Mouse (Mus musculus): ENCODE measurements around the gene Ccr6. TPM values are rescaled to one million over a fixed set of nuclear protein-coding genes. Genes with fewer than 3 reads are reported as not detected.

The Ccr6 gene
- polyA plus RNA-seq, 1 experiment = not detected

- Histone ChIP-seq H3K4me3 (ENCODE audit: insufficient read depth, low read length) (no peak overlapping the region), H3K27ac (ENCODE audit: insufficient read depth, low read length) (no peak overlapping the region), H3K4me1 (ENCODE audit: control insufficient read depth, insufficient read depth, low read length) (no peaks in the 10 kb centered on the region)
- TF ChIP-seq POLR2A (IDR thresholded peaks at IDR 0.05; ENCODE audit: low read depth, low read length) = no peak
- TF ChIP-seq CTCF (IDR thresholded peaks at IDR 0.05; ENCODE audit: borderline replicate concordance, insufficient read depth, low read length) = no peak
These were observed 6.2 kb upstream of the Ccr6 start for GRCm38 (mm10) chr17:8229607-8230006.

- H3K4me1 ChIP-seq (ENCODE audit: control insufficient read depth, insufficient read depth, low read length) = no peaks in the 10 kb centered on the region
- TF ChIP-seq CTCF (IDR thresholded peaks at IDR 0.05; ENCODE audit: borderline replicate concordance, insufficient read depth, low read length) = no peak
- TF ChIP-seq POLR2A (IDR thresholded peaks at IDR 0.05; ENCODE audit: low read depth, low read length) = no peak
- no peak overlapping the region for H3K4me3 ChIP-seq (ENCODE audit: insufficient read depth, low read length)
- H3K27ac ChIP-seq (ENCODE audit: insufficient read depth, low read length) = no peak overlapping the region
These were observed 3.8 kb upstream of the Ccr6 start for GRCm38 (mm10) chr17:8232089-8232488.

- TF ChIP-seq CTCF (IDR thresholded peaks at IDR 0.05; ENCODE audit: borderline replicate concordance, insufficient read depth, low read length) (no peak), POLR2A (IDR thresholded peaks at IDR 0.05; ENCODE audit: low read depth, low read length) (no peak)
- Histone ChIP-seq H3K27ac (ENCODE audit: insufficient read depth, low read length) (no peak overlapping the region), H3K4me3 (ENCODE audit: insufficient read depth, low read length) (no peak overlapping the region), H3K4me1 (ENCODE audit: control insufficient read depth, insufficient read depth, low read length) (no peaks in the 10 kb centered on the region)
These were observed 2.1 kb upstream of the Ccr6 start for GRCm38 (mm10) chr17:8233618-8234214.

GRCm38 (mm10) chr17:8234537-8234936 lies 1.3 kb upstream of the Ccr6 start:
- no peak for TF ChIP-seq CTCF (IDR thresholded peaks at IDR 0.05; ENCODE audit: borderline replicate concordance, insufficient read depth, low read length)
- TF ChIP-seq POLR2A (IDR thresholded peaks at IDR 0.05; ENCODE audit: low read depth, low read length) = no peak
- H3K4me1 ChIP-seq (ENCODE audit: control insufficient read depth, insufficient read depth, low read length) = no peaks in the 10 kb centered on the region
- H3K4me3 ChIP-seq (ENCODE audit: insufficient read depth, low read length) = no peak overlapping the region
- H3K27ac ChIP-seq (ENCODE audit: insufficient read depth, low read length) = no peak overlapping the region

DNA sequence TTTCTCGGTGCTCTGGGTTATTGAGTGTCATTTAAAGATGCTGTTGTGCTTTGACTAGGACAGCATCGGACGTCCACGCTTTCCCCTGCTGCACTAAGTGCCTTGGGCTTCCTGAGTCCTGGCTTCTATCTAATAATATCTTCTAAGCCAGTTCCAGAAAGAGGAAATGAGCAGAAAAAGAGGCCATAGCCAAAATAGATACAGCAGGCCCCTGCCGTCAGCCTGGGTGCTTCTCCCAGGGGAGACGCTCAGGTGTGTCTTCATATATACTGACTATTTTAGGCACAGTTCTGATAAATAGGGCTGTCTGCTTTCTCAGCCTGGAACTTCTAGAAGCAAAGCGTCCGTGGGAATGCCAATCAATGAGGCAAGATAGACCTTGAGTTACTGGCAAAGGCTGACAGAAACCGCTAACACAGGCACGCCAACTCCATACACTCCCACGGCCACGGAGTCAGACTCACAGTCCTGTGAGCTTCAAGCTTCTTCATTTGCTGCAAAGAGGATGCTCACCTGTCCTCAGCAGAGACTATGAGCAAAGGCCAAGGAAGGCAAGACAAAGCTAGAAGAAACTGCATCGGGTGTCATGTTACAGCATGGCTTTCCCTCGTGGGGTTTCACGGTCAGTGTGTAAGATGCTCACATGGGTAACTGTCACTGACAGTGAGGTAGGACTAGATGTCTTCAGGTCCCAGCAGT lies 2.3 kb downstream of the Ccr6 start:
- H3K27ac ChIP-seq (ENCODE audit: insufficient read depth, low read length) = no peak overlapping the region
- no peak overlapping the region for H3K4me3 ChIP-seq (ENCODE audit: insufficient read depth, low read length)
- no peaks in the 10 kb centered on the region for H3K4me1 ChIP-seq (ENCODE audit: control insufficient read depth, insufficient read depth, low read length)
- TF ChIP-seq CTCF (IDR thresholded peaks at IDR 0.05; ENCODE audit: borderline replicate concordance, insufficient read depth, low read length) (no peak), POLR2A (IDR thresholded peaks at IDR 0.05; ENCODE audit: low read depth, low read length) (no peak)

GRCm38 (mm10) chr17:8239561-8239960 lies 3.7 kb downstream of the Ccr6 start:
- Histone ChIP-seq H3K27ac (ENCODE audit: insufficient read depth, low read length) (no peak overlapping the region), H3K4me1 (ENCODE audit: control insufficient read depth, insufficient read depth, low read length) (no peaks in the 10 kb centered on the region), H3K4me3 (ENCODE audit: insufficient read depth, low read length) (no peak overlapping the region)
- TF ChIP-seq POLR2A (IDR thresholded peaks at IDR 0.05; ENCODE audit: low read depth, low read length) (no peak), CTCF (IDR thresholded peaks at IDR 0.05; ENCODE audit: borderline replicate concordance, insufficient read depth, low read length) (no peak)

GRCm38 (mm10) chr17:8240517-8240916 lies 4.7 kb downstream of the Ccr6 start:
- Histone ChIP-seq H3K27ac (ENCODE audit: insufficient read depth, low read length) (no peak overlapping the region), H3K4me3 (ENCODE audit: insufficient read depth, low read length) (no peak overlapping the region), H3K4me1 (ENCODE audit: control insufficient read depth, insufficient read depth, low read length) (no peaks in the 10 kb centered on the region)
- TF ChIP-seq CTCF (IDR thresholded peaks at IDR 0.05; ENCODE audit: borderline replicate concordance, insufficient read depth, low read length) = no peak
- TF ChIP-seq POLR2A (IDR thresholded peaks at IDR 0.05; ENCODE audit: low read depth, low read length) = no peak

GRCm38 (mm10) chr17:8241645-8242044 lies 5.8 kb downstream of the Ccr6 start:
- TF ChIP-seq POLR2A (IDR thresholded peaks at IDR 0.05; ENCODE audit: low read depth, low read length) (no peak), CTCF (IDR thresholded peaks at IDR 0.05; ENCODE audit: borderline replicate concordance, insufficient read depth, low read length) (no peak)
- Histone ChIP-seq H3K4me1 (ENCODE audit: control insufficient read depth, insufficient read depth, low read length) (no peaks in the 10 kb centered on the region), H3K27ac (ENCODE audit: insufficient read depth, low read length) (no peak overlapping the region), H3K4me3 (ENCODE audit: insufficient read depth, low read length) (no peak overlapping the region)

GRCm38 (mm10) chr17:8242186-8242585 lies 6.3 kb downstream of the Ccr6 start:
- TF ChIP-seq CTCF (IDR thresholded peaks at IDR 0.05; ENCODE audit: borderline replicate concordance, insufficient read depth, low read length) = no peak
- Histone ChIP-seq H3K4me1 (ENCODE audit: control insufficient read depth, insufficient read depth, low read length) (no peaks in the 10 kb centered on the region), H3K27ac (ENCODE audit: insufficient read depth, low read length) (no peak overlapping the region), H3K4me3 (ENCODE audit: insufficient read depth, low read length) (no peak overlapping the region)

- Histone ChIP-seq H3K27ac (ENCODE audit: insufficient read depth, low read length) (no peak overlapping the region), H3K4me3 (ENCODE audit: insufficient read depth, low read length) (no peak overlapping the region), H3K4me1 (ENCODE audit: control insufficient read depth, insufficient read depth, low read length) (no peaks in the 10 kb centered on the region)
- TF ChIP-seq CTCF (IDR thresholded peaks at IDR 0.05; ENCODE audit: borderline replicate concordance, insufficient read depth, low read length) (no peak), POLR2A (IDR thresholded peaks at IDR 0.05; ENCODE audit: low read depth, low read length) (no peak)
These were observed 8.3 kb downstream of the Ccr6 start for GRCm38 (mm10) chr17:8244124-8244523.
